Comparison of ENCODE assay signal across 19 mouse cellular contexts in genomic region chr12:37821052-37821810, GRCm38 (mm10). TPM values are rescaled to one million over a fixed set of nuclear protein-coding genes. Genes with fewer than 3 reads are reported as not detected.
DNase-seq lines count a peak whose midpoint lies in the region; ATAC-seq and TF ChIP-seq lines count a peak whose summit lies in the region.
"Had no signal": no experiment of that assay in that cellular context is flagged by ENCODE, and none has a peak within 500 bp of the region (broad histone marks: within the 10 kb centered on the region; RNA-seq: fewer than 3 reads in every experiment).

No protein-coding gene starts in this region.

- TF ChIP-seq CTCF in hindbrain, postnatal 0 days (IDR thresholded peaks at IDR 0.05; ENCODE audit: low read depth), result no peak
- no peak for TF ChIP-seq CTCF in lung, postnatal 0 days (IDR thresholded peaks at IDR 0.05)

- H3K9ac ChIP-seq in hindbrain, postnatal 0 days (replicated peaks; ENCODE audit: low read length), result no peak overlapping the region
- H3K9ac ChIP-seq in hindbrain, embryonic 13.5 days, result no peak overlapping the region
- no peak overlapping the region for H3K9ac ChIP-seq in lung, postnatal 0 days (replicated peaks; ENCODE audit: low read depth)
- H3K9ac ChIP-seq: intestine, embryonic 15.5 days; limb, embryonic 15.5 days; liver, postnatal 0 days; neural tube, embryonic 15.5 days had no signal

- intact Hi-C loops in left cerebral cortex, postnatal 25 days (cut with DNase I), result no loop called here

- H3K4me3 ChIP-seq in hindbrain, postnatal 0 days (ENCODE audit: low read length), result no peak overlapping the region
- no peak overlapping the region for H3K4me3 ChIP-seq in hindbrain, embryonic 13.5 days
- no peak overlapping the region for H3K4me3 ChIP-seq in lung, postnatal 0 days (ENCODE audit: low read depth, low read length)
- H3K4me3 ChIP-seq: intestine, embryonic 15.5 days; limb, embryonic 15.5 days; neural tube, embryonic 15.5 days had no signal

- H3K27ac ChIP-seq in hindbrain, postnatal 0 days, result no peak overlapping the region
- H3K27ac ChIP-seq in hindbrain, embryonic 13.5 days, result no peak overlapping the region
- no peak overlapping the region for H3K27ac ChIP-seq in lung, postnatal 0 days (ENCODE audit: low read length)
- H3K27ac ChIP-seq: intestine, embryonic 15.5 days; kidney, postnatal 0 days; limb, embryonic 15.5 days; neural tube, embryonic 15.5 days had no signal

- H3K4me1 ChIP-seq in hindbrain, postnatal 0 days (ENCODE audit: insufficient read depth, low read length), result no peaks in the 10 kb centered on the region
- H3K4me1 ChIP-seq in hindbrain, embryonic 13.5 days (replicated peaks), result no peaks in the 10 kb centered on the region
- H3K4me1 ChIP-seq in lung, postnatal 0 days (ENCODE audit: insufficient read depth, low read depth, low read length), result no peaks in the 10 kb centered on the region
- H3K4me1 ChIP-seq: intestine, embryonic 15.5 days; limb, embryonic 15.5 days had no signal

- no peaks in the 10 kb centered on the region for H3K27me3 ChIP-seq in hindbrain, postnatal 0 days (ENCODE audit: insufficient read depth, low read length)
- no peaks in the 10 kb centered on the region for H3K27me3 ChIP-seq in hindbrain, embryonic 13.5 days
- no peaks in the 10 kb centered on the region for H3K27me3 ChIP-seq in lung, postnatal 0 days (replicated peaks; ENCODE audit: insufficient read depth, low read length)
- H3K27me3 ChIP-seq: CH12.LX; intestine, embryonic 15.5 days; limb, embryonic 15.5 days; neural tube, embryonic 15.5 days had no signal

- TF ChIP-seq EP300 in lung, postnatal 0 days (IDR thresholded peaks at IDR 0.05), result peak; percentile 83

- H3K36me3 ChIP-seq in hindbrain, postnatal 0 days (ENCODE audit: insufficient read depth, low read length), result no peaks in the 10 kb centered on the region
- no peaks in the 10 kb centered on the region for H3K36me3 ChIP-seq in hindbrain, embryonic 13.5 days
- no peaks in the 10 kb centered on the region for H3K36me3 ChIP-seq in lung, postnatal 0 days (ENCODE audit: insufficient read depth, low read length)
- H3K36me3 ChIP-seq: intestine, embryonic 15.5 days; limb, embryonic 15.5 days; neural tube, embryonic 15.5 days had no signal

- 69% methylated on average over 8 of the region's 8 CpGs for WGBS in hindbrain, postnatal 0 days
- WGBS in hindbrain, embryonic 13.5 days, result 84% methylated on average over 8 of the region's 8 CpGs
- WGBS in lung, postnatal 0 days, result 48% methylated on average over 8 of the region's 8 CpGs

- no peak overlapping the region for H3K4me2 ChIP-seq in hindbrain, postnatal 0 days (ENCODE audit: low read depth, low read length)
- no peak overlapping the region for H3K4me2 ChIP-seq in hindbrain, embryonic 13.5 days
- no peak overlapping the region for H3K4me2 ChIP-seq in lung, postnatal 0 days (replicated peaks; ENCODE audit: low read depth, low read length)
- H3K4me2 ChIP-seq: intestine, embryonic 15.5 days; limb, embryonic 15.5 days; midbrain, embryonic 11.5 days; neural tube, embryonic 15.5 days had no signal

- DNase-seq in cerebellum, adult 9-10 months, result peak; percentile 18
- no peak for DNase-seq in cerebellum, adult 18-20 months
- peak; percentile 26 for DNase-seq in hindbrain, postnatal 0 days (ENCODE audit: low spot score)
- peak; percentile 53 for DNase-seq in brain, adult 2 months (ENCODE audit: low read depth, low spot score)
- DNase-seq in lung, postnatal 0 days (ENCODE audit: low spot score), result peak; percentile 86
- no peak for DNase-seq in left cerebral cortex, postnatal 25 days (ENCODE audit: low spot score in 2 of 2)
- DNase-seq in ovary, postnatal 36 days (ENCODE audit: low spot score), result no peak
- DNase-seq: adrenal gland, postnatal 25 days; embryo, embryonic 11 days; liver, postnatal 0 days; retina, postnatal 1 day; thymus, postnatal 14 days had no signal

- ATAC-seq in hindbrain, postnatal 0 days, result no peak
- ATAC-seq in hindbrain, embryonic 13.5 days (ENCODE audit: low FRiP score), result no peak
- peak; percentile 93 for ATAC-seq in lung, postnatal 0 days
- ATAC-seq: intestine, embryonic 15.5 days; liver, postnatal 0 days had no signal

- H3K9me3 ChIP-seq in hindbrain, postnatal 0 days (ENCODE audit: low read length), result no peaks in the 10 kb centered on the region
- no peaks in the 10 kb centered on the region for H3K9me3 ChIP-seq in hindbrain, embryonic 13.5 days
- no peaks in the 10 kb centered on the region for H3K9me3 ChIP-seq in lung, postnatal 0 days (ENCODE audit: low read length)
- H3K9me3 ChIP-seq: intestine, embryonic 15.5 days; limb, embryonic 15.5 days; neural tube, embryonic 15.5 days had no signal

RNA-seq across cellular contexts. Expression of gene Dgkb, which starts 3.7 kb away (rescaled TPM):
- total RNA-seq in hindbrain, postnatal 0 days (2014; rRNA removed), result 10.0 and 10.3 TPM in 2 replicates
- polyA plus RNA-seq in hindbrain, postnatal 0 days (2015; fragmentation: Nextera tagmentation; extraction: Ambion mirVana), result 11.6 TPM in 2 replicates
- 3.3 and 3.6 TPM in 2 replicates for polyA plus RNA-seq in hindbrain, embryonic 13.5 days (2015; fragmentation: Nextera tagmentation; extraction: Ambion mirVana)
- 3.5 and 4.8 TPM in 2 replicates for polyA plus RNA-seq in lung, postnatal 0 days (2015; fragmentation: Nextera tagmentation; extraction: Ambion mirVana)
- 100 to 1,000 TPM; 122 to 155 TPM for total RNA-seq in left cerebral cortex, postnatal 25 days (2021)
- total RNA-seq: CH12.LX had no signal
- polyA plus RNA-seq: liver, postnatal 0 days had no signal

Comparison
In these comparisons a context has a peak if more than half of its experiments do, and no peak if none do; other contexts are left out.
1. DNase-seq: peak in cerebellum, adult 9-10 months (single experiment), hindbrain, postnatal 0 days (single experiment), brain, adult 2 months (single experiment) and lung, postnatal 0 days (single experiment); none in cerebellum, adult 18-20 months (0 of 2), left cerebral cortex, postnatal 25 days (0 of 2) and ovary, postnatal 36 days (single experiment).